Mouse (Mus musculus): ENCODE measurements around the gene Far2. TPM values are rescaled to one million over a fixed set of nuclear protein-coding genes. Genes with fewer than 3 reads are reported as not detected.

The Far2 gene
- polyA plus RNA-seq, 1 experiment, result 12.2 TPM

DNA sequence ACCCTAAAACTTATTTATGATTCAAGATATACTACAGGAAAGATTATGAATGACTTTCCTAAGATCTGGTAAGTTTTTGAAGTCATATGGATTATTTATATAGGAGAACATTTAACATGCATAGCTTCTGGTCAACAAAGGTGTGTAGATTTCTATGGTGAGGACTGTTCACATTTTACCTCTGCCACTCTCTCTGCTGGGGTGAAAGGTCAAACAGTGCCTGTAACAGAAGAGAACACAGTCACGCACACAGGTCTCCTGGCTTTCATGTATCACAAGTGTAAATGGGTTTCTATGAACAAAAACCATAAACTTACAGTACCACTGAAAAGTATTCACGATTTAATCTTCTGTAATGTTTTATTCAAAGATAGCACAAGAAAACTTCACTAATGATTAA, 152.1 kb downstream of the Far2 start:
- Histone ChIP-seq H3K36me3 (ENCODE audit: control insufficient read depth, insufficient read depth, low read length) (peaks cover 55% of the 10 kb centered on the region), H3K4me3 (ENCODE audit: low read depth, low read length) (no peak overlapping the region), H3K27me3 (ENCODE audit: control insufficient read depth, insufficient read depth, low read length) (no peaks in the 10 kb centered on the region), H3K27ac (ENCODE audit: insufficient read depth, low read depth, low read length) (no peak overlapping the region), H3K4me1 (ENCODE audit: control insufficient read depth, insufficient read depth, insufficient read length, low read length) (peaks cover 2% of the 10 kb centered on the region; the same call in 1 of the 2 replicates)
- 38% methylated on average over 2 of the region's 2 CpGs for WGBS
- no peak for TF ChIP-seq POLR2A (IDR thresholded peaks at IDR 0.05; ENCODE audit: low read depth, low read length)
- TF ChIP-seq CTCF (IDR thresholded peaks at IDR 0.05; ENCODE audit: extremely low read depth, insufficient read length, insufficient replicate concordance, low read depth, low read length), result no peak

DNA sequence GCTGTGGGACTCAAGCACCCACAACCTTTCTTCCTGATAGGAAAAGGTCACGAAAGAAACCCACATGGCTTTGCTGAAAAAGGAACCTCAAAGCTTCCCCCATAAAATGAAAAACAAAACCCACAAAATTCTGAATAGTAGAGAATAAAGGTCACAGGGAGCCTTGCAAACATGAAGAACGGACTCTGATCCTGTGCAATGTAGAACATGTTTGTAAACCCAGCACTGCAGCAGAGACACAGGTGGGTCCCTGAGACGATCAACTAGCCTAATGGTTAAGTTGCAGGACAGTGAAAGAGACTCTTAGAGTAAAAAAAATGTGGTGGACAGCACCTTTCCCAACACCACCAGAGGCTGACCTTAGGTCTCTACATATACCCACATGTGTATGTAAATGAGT, 152.7 kb downstream of the Far2 start:
- Histone ChIP-seq H3K36me3 (ENCODE audit: control insufficient read depth, insufficient read depth, low read length) (peaks cover 56% of the 10 kb centered on the region), H3K27me3 (ENCODE audit: control insufficient read depth, insufficient read depth, low read length) (no peaks in the 10 kb centered on the region), H3K4me3 (ENCODE audit: low read depth, low read length) (no peak overlapping the region), H3K27ac (ENCODE audit: insufficient read depth, low read depth, low read length) (peak overlapping the region; percentile 49), H3K4me1 (ENCODE audit: control insufficient read depth, insufficient read depth, insufficient read length, low read length) (no peaks in the 10 kb centered on the region; the same call in 1 of the 2 replicates)
- WGBS, result 49% methylated on average over 3 of the region's 3 CpGs
- no peak for TF ChIP-seq CTCF (IDR thresholded peaks at IDR 0.05; ENCODE audit: extremely low read depth, insufficient read length, insufficient replicate concordance, low read depth, low read length)
- TF ChIP-seq POLR2A (IDR thresholded peaks at IDR 0.05; ENCODE audit: low read depth, low read length), result no peak

DNA sequence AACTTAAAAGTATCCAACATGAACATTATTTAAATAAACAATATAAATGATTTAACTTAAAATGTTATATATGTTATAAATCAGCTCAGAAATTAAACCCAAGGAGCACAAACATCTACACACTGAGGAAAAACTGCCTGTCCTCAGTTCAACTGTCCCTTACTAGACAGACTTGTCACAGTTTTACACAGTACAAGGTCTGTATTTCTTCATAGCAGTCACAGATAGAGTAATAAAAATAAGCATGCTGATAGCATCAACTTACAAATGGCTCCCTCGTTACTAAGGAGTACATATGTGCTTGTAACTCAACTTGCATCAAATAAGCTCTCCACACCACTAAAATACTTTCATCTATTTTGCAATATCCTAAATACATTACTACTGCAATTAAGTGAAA, 158.1 kb downstream of the Far2 start:
- H3K4me1 ChIP-seq (ENCODE audit: control insufficient read depth, insufficient read depth, insufficient read length, low read length), result no peaks in the 10 kb centered on the region; the same call in 1 of the 2 replicates
- TF ChIP-seq POLR2A (IDR thresholded peaks at IDR 0.05; ENCODE audit: low read depth, low read length) (no peak), CTCF (IDR thresholded peaks at IDR 0.05; ENCODE audit: extremely low read depth, insufficient read length, insufficient replicate concordance, low read depth, low read length) (no peak)
- H3K27me3 ChIP-seq (ENCODE audit: control insufficient read depth, insufficient read depth, low read length), result no peaks in the 10 kb centered on the region
- WGBS, result 45% methylated on average over 1 of the region's 1 CpGs
- H3K27ac ChIP-seq (ENCODE audit: insufficient read depth, low read depth, low read length), result no peak overlapping the region
- no peak overlapping the region for H3K4me3 ChIP-seq (ENCODE audit: low read depth, low read length)
- peaks cover 33% of the 10 kb centered on the region for H3K36me3 ChIP-seq (ENCODE audit: control insufficient read depth, insufficient read depth, low read length)

DNA sequence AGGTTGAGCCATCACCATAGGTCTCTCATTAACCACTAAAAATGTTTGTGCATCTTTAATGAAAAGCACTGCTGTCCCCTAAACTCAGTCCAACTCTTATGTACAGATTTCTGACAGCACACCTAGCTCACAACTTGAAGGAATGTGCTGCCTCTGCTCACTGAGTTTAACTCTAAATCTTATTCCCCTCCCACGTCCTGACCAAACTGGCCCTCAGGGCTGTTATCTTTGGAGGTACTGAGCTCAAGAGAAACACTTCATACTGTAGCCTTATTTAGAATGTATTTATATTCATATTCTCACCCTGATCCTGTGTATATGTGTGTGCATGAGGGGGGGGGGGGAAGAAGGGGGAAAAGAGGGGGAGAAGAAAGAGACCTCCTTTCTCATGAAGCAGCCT, 160.5 kb downstream of the Far2 start:
- H3K27me3 ChIP-seq (ENCODE audit: control insufficient read depth, insufficient read depth, low read length), result no peaks in the 10 kb centered on the region
- H3K4me3 ChIP-seq (ENCODE audit: low read depth, low read length), result no peak overlapping the region
- no peak overlapping the region for H3K27ac ChIP-seq (ENCODE audit: insufficient read depth, low read depth, low read length)
- peaks cover 18% of the 10 kb centered on the region for H3K36me3 ChIP-seq (ENCODE audit: control insufficient read depth, insufficient read depth, low read length)
- TF ChIP-seq CTCF (IDR thresholded peaks at IDR 0.05; ENCODE audit: extremely low read depth, insufficient read length, insufficient replicate concordance, low read depth, low read length) (no peak), POLR2A (IDR thresholded peaks at IDR 0.05; ENCODE audit: low read depth, low read length) (no peak)
- WGBS, result 79% methylated on average over 1 of the region's 1 CpGs
- no peaks in the 10 kb centered on the region; the same call in 1 of the 2 replicates for H3K4me1 ChIP-seq (ENCODE audit: control insufficient read depth, insufficient read depth, insufficient read length, low read length)

DNA sequence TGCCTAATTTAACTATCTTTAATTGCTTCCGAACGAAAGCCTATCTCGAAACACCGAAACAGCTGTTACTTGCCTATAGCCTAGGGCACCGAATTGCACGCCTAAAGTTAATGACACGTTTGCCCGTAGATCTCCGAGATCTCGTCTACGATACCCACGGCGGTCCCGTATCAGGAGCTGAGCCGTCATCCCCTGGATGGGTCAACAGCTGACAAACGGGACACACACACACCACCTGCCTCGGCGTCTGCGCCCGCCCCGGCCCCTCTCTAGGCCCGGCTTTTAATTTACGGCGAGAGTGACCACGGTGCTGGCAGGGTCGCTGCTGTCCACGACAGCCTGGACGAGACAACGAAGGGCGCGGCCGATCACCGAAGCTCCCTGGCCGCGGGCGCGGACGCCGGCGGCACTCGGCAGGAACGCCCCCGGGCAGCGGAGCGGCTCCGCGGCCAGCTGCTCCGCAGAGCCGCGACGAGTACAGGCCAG, 164.4 kb downstream of the Far2 start:
- Histone ChIP-seq H3K27me3 (ENCODE audit: control insufficient read depth, insufficient read depth, low read length) (no peaks in the 10 kb centered on the region), H3K36me3 (ENCODE audit: control insufficient read depth, insufficient read depth, low read length) (0 out of 2 replicates have a peak, but pooled peaks cover 2% of the 10 kb centered on the region), H3K4me3 (ENCODE audit: low read depth, low read length) (peak overlapping the region; percentile 90), H3K27ac (ENCODE audit: insufficient read depth, low read depth, low read length) (peak overlapping the region; percentile 49), H3K4me1 (ENCODE audit: control insufficient read depth, insufficient read depth, insufficient read length, low read length) (no peaks in the 10 kb centered on the region; the same call in 1 of the 2 replicates)
- WGBS, result under 1% methylated on average over 51 of the region's 51 CpGs
- TF ChIP-seq POLR2A (IDR thresholded peaks at IDR 0.05; ENCODE audit: low read depth, low read length) (no peak), CTCF (IDR thresholded peaks at IDR 0.05; ENCODE audit: extremely low read depth, insufficient read length, insufficient replicate concordance, low read depth, low read length) (no peak)

DNA sequence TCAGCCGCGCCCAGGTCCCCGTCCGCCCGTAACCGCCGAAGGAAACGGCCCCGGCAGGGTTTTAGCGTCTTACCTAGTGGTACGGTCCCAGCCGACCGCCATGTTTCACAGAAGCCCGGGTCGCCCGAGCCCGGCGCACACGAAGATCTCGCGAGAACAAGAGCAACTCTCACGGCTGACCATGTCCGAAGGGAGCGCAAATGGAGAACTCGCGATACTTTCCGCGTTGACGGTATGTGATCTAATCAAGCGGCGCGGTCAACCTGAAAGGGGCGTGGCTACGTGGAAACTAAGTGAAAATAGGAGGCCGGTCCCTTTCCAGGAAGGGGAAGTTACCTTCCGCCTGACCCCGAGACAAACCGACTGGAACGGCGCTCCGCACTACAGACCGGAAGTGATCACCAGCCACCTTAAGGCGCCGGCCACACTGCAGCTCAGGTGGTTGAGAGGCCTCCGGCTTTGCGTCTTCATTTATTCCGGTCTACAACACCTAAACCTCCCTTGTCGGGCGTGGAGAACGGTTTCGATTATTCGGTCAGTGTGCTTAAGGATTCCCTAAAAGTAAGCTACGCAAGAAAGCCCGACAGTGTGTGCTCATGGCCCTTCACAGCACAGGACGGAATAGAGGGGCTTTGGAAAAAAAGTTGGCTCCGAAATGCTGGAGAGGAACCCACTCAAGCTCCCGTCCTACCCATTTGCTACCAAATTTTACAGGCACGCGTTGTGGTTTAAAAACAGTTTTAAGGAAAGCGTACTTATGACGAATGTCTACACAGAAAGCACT, 165.0 kb downstream of the Far2 start, which contains the start of gene Ergic2:
Gene Ergic2, minus strand, starts transcription at position 478 of the 784 bp plus-strand sequence.
- under 1% methylated on average over 61 of the region's 61 CpGs for WGBS
- Histone ChIP-seq H3K4me3 (ENCODE audit: low read depth, low read length) (peak within 1 kb of the TSS; percentile 90), H3K27me3 (ENCODE audit: control insufficient read depth, insufficient read depth, low read length) (no peaks in the 10 kb centered on the region), H3K27ac (ENCODE audit: insufficient read depth, low read depth, low read length) (peak within 1 kb of the TSS; percentile 80), H3K36me3 (ENCODE audit: control insufficient read depth, insufficient read depth, low read length) (0 out of 2 replicates have a peak, but pooled peaks cover 2% of the 10 kb centered on the region), H3K4me1 (ENCODE audit: control insufficient read depth, insufficient read depth, insufficient read length, low read length) (no peaks in the 10 kb centered on the region; the same call in 1 of the 2 replicates)
- peak; percentile 76 for TF ChIP-seq POLR2A (IDR thresholded peaks at IDR 0.05; ENCODE audit: low read depth, low read length)
- TF ChIP-seq CTCF (IDR thresholded peaks at IDR 0.05; ENCODE audit: extremely low read depth, insufficient read length, insufficient replicate concordance, low read depth, low read length), result no peak

DNA sequence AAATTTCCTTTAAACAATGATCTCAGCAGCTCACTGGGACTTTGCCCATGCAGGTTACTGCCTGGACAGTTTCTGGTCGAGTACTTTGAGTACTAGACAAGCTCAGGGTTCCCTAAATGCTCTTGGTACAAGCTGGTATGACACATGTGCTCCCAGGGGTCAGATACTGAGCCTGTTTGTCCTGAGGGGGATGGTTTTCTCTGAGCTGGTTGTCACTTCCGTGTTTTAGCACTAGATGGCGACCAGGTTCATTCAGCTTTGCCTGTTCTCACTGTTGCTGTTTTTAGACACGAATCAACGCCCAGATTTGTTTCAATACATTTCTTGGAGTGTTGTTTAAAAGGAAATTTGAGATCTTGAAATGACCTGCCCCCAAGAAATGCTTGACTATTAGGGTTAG, 167.7 kb downstream of the Far2 start:
- WGBS, result 1% methylated on average over 5 of the region's 5 CpGs
- no peaks in the 10 kb centered on the region for H3K4me1 ChIP-seq (ENCODE audit: control insufficient read depth, insufficient read depth, insufficient read length, low read length)
- H3K27me3 ChIP-seq (ENCODE audit: control insufficient read depth, insufficient read depth, low read length), result no peaks in the 10 kb centered on the region
- H3K27ac ChIP-seq (ENCODE audit: insufficient read depth, low read depth, low read length), result no peak overlapping the region
- H3K4me3 ChIP-seq (ENCODE audit: low read depth, low read length), result no peak overlapping the region
- no peak for TF ChIP-seq POLR2A (IDR thresholded peaks at IDR 0.05; ENCODE audit: low read depth, low read length)
- peak; percentile 40; the same call in 1 of the 2 replicates for TF ChIP-seq CTCF (IDR thresholded peaks at IDR 0.05; ENCODE audit: extremely low read depth, insufficient read length, insufficient replicate concordance, low read depth, low read length)
- H3K36me3 ChIP-seq (ENCODE audit: control insufficient read depth, insufficient read depth, low read length), result peaks cover 5% of the 10 kb centered on the region
